Mouse (Mus musculus): ENCODE measurements at regions not wholly inside any gene's neighbourhood (a gene's known extent, or its start where the extent isn't known, plus 50 kb on each side); places are given as distances from the start of the nearest gene placed in this dataset.
A peak's percentile ranks its signal among the peaks of the same experiment; 100 is the strongest.

GRCm38 (mm10) chr17:59382225-59383106 is 369.3 kb upstream of the Nudt12 start:
- Histone ChIP-seq H3K27me3 (ENCODE audit: insufficient read depth, low read length) (no peaks in the 10 kb centered on the region), H3K4me1 (replicated peaks; ENCODE audit: insufficient read depth, low read length) (no peaks in the 10 kb centered on the region), H3K4me2 (ENCODE audit: low read length) (no peak overlapping the region), H3K9ac (ENCODE audit: low read depth, low read length) (no peak overlapping the region), H3K36me3 (ENCODE audit: insufficient read depth, low read length) (no peaks in the 10 kb centered on the region), H3K9me3 (replicated peaks; ENCODE audit: low read length) (no peaks in the 10 kb centered on the region), H3K27ac (no peak overlapping the region), H3K4me3 (replicated peaks; ENCODE audit: low read depth, low read length) (no peak overlapping the region)
- no peak for TF ChIP-seq CTCF (IDR thresholded peaks at IDR 0.05; ENCODE audit: low read depth)
- 57% methylated on average over 7 of the region's 7 CpGs for WGBS
- peak; percentile 32 for DNase-seq (ENCODE audit: low spot score)
- ATAC-seq (replicated peaks; ENCODE audit: low FRiP score, low read depth), result no peak

- Histone ChIP-seq H3K27ac (no peak overlapping the region), H3K9ac (ENCODE audit: low read depth, low read length) (no peak overlapping the region), H3K4me3 (replicated peaks; ENCODE audit: low read depth, low read length) (no peak overlapping the region), H3K4me2 (ENCODE audit: low read length) (no peak overlapping the region), H3K4me1 (replicated peaks; ENCODE audit: insufficient read depth, low read length) (no peaks in the 10 kb centered on the region), H3K27me3 (ENCODE audit: insufficient read depth, low read length) (no peaks in the 10 kb centered on the region), H3K9me3 (replicated peaks; ENCODE audit: low read length) (no peaks in the 10 kb centered on the region), H3K36me3 (ENCODE audit: insufficient read depth, low read length) (no peaks in the 10 kb centered on the region)
- no peak for TF ChIP-seq CTCF (IDR thresholded peaks at IDR 0.05; ENCODE audit: low read depth)
- no peak for DNase-seq (ENCODE audit: low spot score)
- 24% methylated on average over 7 of the region's 7 CpGs for WGBS
- ATAC-seq (replicated peaks; ENCODE audit: low FRiP score, low read depth), result no peak
Observed at GRCm38 (mm10) chr17:59373505-59374106, 360.4 kb upstream of the Nudt12 start.

DNA sequence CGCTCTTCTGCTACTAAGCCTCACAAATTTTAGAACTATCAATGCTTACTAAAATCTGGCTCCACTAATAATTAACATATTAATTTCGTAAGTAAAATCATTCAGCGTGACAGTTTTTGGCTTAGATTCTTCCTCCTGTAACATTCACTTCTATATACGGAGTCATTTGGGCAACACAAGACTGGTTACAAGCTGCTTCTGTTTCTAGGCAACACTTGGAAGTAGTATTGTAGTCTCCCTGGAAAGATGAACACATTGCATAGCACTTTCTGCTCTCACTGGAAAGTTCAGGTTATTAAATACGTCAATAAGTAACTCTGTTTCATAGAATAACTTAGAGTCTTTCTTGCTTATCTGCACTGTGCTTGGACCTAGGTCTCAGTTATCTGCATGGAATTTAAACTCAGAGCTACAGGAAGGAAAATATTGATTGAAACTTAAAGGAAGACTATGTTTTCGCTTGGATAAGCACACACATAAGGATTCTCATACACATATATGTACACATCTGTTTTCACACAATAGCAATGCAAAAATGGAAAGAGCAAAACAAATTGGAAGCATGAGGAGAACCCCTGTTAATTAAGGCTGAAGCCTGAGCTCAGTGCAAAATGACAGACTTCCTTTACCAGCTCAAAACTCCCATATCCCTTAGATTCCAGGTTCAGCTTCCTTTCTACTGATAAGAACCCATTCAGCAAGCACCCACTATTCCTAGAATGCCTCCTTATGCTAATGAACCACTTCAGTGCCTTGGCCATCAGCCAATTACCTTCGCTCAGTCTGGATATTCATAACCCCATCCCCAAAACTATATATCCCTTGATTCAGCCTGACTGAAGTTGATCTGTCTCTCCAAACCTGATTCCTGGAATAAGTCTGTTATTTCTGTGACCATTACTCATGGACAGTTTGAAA is 356.7 kb upstream of the Nudt12 start:
- ATAC-seq (replicated peaks; ENCODE audit: low FRiP score, low read depth), result no peak

GRCm38 (mm10) chr17:59365340-59365739 is 352.2 kb upstream of the Nudt12 start:
- ATAC-seq (replicated peaks; ENCODE audit: low FRiP score, low read depth) (no peak), DNase-seq (ENCODE audit: low spot score) (no peak)
- H3K27ac ChIP-seq, result no peak overlapping the region
- no peak overlapping the region for H3K9ac ChIP-seq (ENCODE audit: low read depth, low read length)
- no peaks in the 10 kb centered on the region for H3K9me3 ChIP-seq (replicated peaks; ENCODE audit: low read length)
- no peaks in the 10 kb centered on the region for H3K36me3 ChIP-seq (ENCODE audit: insufficient read depth, low read length)
- no peak overlapping the region for H3K4me2 ChIP-seq (ENCODE audit: low read length)
- no peaks in the 10 kb centered on the region for H3K4me1 ChIP-seq (replicated peaks; ENCODE audit: insufficient read depth, low read length)
- WGBS, result 47% methylated on average over 2 of the region's 2 CpGs
- H3K4me3 ChIP-seq (replicated peaks; ENCODE audit: low read depth, low read length), result no peak overlapping the region
- no peak for TF ChIP-seq CTCF (IDR thresholded peaks at IDR 0.05; ENCODE audit: low read depth)
- no peaks in the 10 kb centered on the region for H3K27me3 ChIP-seq (ENCODE audit: insufficient read depth, low read length)

More for the DNA sequence above, 356.7 kb upstream of the Nudt12 start:
- no peaks in the 10 kb centered on the region for H3K27me3 ChIP-seq (ENCODE audit: insufficient read depth, low read length)
- no peaks in the 10 kb centered on the region for H3K36me3 ChIP-seq (ENCODE audit: insufficient read depth, low read length)
- H3K9ac ChIP-seq (ENCODE audit: low read depth, low read length), result no peak overlapping the region
- H3K4me2 ChIP-seq (ENCODE audit: low read length), result no peak overlapping the region
- no peaks in the 10 kb centered on the region for H3K4me1 ChIP-seq (replicated peaks; ENCODE audit: insufficient read depth, low read length)
- no peak overlapping the region for H3K4me3 ChIP-seq (replicated peaks; ENCODE audit: low read depth, low read length)
- DNase-seq (ENCODE audit: low spot score), result no peak
- TF ChIP-seq CTCF (IDR thresholded peaks at IDR 0.05; ENCODE audit: low read depth), result no peak
- 80% methylated on average over 7 of the region's 7 CpGs for WGBS
- no peaks in the 10 kb centered on the region for H3K9me3 ChIP-seq (replicated peaks; ENCODE audit: low read length)
- H3K27ac ChIP-seq, result no peak overlapping the region

DNA sequence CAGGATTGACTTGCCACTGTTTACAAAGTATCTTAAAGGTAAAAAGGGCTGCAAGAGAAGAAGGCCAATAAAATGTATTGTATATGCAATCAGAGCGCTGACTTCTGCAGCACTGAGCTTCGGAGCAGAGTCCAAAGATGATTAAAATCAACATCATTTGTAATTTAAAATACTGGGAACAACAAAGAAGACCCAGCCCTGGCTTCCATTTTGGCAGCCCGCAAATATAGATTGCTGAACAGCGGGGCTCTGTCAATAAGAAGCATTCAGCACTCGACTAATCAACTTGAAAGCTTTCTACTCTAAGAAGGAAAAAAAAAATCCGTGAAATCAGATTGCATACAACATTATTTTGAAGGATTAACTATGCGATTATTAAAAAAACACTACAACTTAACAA is 348.9 kb upstream of the Nudt12 start:
- DNase-seq (ENCODE audit: low spot score) (no peak), ATAC-seq (replicated peaks; ENCODE audit: low FRiP score, low read depth) (no peak)
- Histone ChIP-seq H3K9ac (ENCODE audit: low read depth, low read length) (no peak overlapping the region), H3K27me3 (ENCODE audit: insufficient read depth, low read length) (no peaks in the 10 kb centered on the region), H3K27ac (no peak overlapping the region), H3K4me3 (replicated peaks; ENCODE audit: low read depth, low read length) (no peak overlapping the region), H3K36me3 (ENCODE audit: insufficient read depth, low read length) (no peaks in the 10 kb centered on the region), H3K4me2 (ENCODE audit: low read length) (no peak overlapping the region), H3K4me1 (replicated peaks; ENCODE audit: insufficient read depth, low read length) (no peaks in the 10 kb centered on the region), H3K9me3 (replicated peaks; ENCODE audit: low read length) (no peaks in the 10 kb centered on the region)
- WGBS, result 28% methylated on average over 7 of the region's 7 CpGs
- TF ChIP-seq CTCF (IDR thresholded peaks at IDR 0.05; ENCODE audit: low read depth), result no peak

DNA sequence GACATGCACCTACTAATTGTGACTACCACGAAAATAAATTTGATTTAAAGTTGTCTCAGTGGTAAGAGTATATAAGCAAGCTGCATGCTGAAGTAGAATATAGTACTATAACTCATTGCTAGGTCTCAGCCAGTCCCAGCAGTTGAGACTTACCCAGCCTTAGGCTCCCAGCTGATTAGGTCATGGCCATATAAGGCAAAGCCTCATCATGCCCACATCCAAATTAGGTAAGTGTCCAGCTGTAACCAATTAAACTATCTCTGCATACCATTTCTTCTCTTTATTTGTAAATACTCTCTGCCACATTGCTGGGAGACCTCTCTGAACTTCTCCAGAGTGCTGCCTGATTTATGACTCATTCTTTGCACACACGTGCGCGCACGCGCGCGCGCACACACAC is 347.9 kb upstream of the Nudt12 start:
- no peak for DNase-seq (ENCODE audit: low spot score)
- no peak for TF ChIP-seq CTCF (IDR thresholded peaks at IDR 0.05; ENCODE audit: low read depth)
- 56% methylated on average over 9 of the region's 9 CpGs for WGBS

More for the DNA sequence above, 347.9 kb upstream of the Nudt12 start:
- no peaks in the 10 kb centered on the region for H3K4me1 ChIP-seq (replicated peaks; ENCODE audit: insufficient read depth, low read length)
- ATAC-seq (replicated peaks; ENCODE audit: low FRiP score, low read depth), result 0 out of 2 replicates have a peak, but pooled peaks have one; percentile 40
- no peaks in the 10 kb centered on the region for H3K9me3 ChIP-seq (replicated peaks; ENCODE audit: low read length)
- no peak overlapping the region for H3K9ac ChIP-seq (ENCODE audit: low read depth, low read length)
- H3K4me2 ChIP-seq (ENCODE audit: low read length), result no peak overlapping the region
- H3K27ac ChIP-seq, result no peak overlapping the region
- no peaks in the 10 kb centered on the region for H3K27me3 ChIP-seq (ENCODE audit: insufficient read depth, low read length)
- no peak overlapping the region for H3K4me3 ChIP-seq (replicated peaks; ENCODE audit: low read depth, low read length)
- no peaks in the 10 kb centered on the region for H3K36me3 ChIP-seq (ENCODE audit: insufficient read depth, low read length)

Measured in kidney, postnatal 0 days (tissue).